Mouse (Mus musculus) CD4-positive, CD25-positive, alpha-beta regulatory T cell, adult 9 weeks (primary cell): Measurements from ENCODE around the gene Zbtb43. TPM values are rescaled to one million over a fixed set of nuclear protein-coding genes. Genes with fewer than 3 reads are reported as not detected.

Experiments used
- polyA plus RNA-seq: library from polyadenylated mRNA; unstranded; fragments of 100-300 nt; shearing (Covaris generic); gene quantifications from one replicate; pipeline ENCODE4 v1.2.1, GENCODE M21; 2017

Zbtb43 gene
- 32.9 TPM for polyA plus RNA-seq

GRCm38 (mm10) chr2:33468466-33469097 is at the start of gene Zbtb43:
Gene Zbtb43, minus strand, starts transcription at chr2:33468559.

GRCm38 (mm10) chr2:33430771-33431699 is 37.3 kb downstream of the Zbtb43 start, which contains the start of gene Zbtb34:
Gene Zbtb34, minus strand, starts transcription at chr2:33431324.

Other genes with a start within 250 kb of the Zbtb43 start
- gene Ralgps1, start 97.1 kb downstream of the Zbtb43 start, polyA plus RNA-seq, result 10.5 TPM
- 0.73 TPM for gene Zbtb34, start 37.2 kb downstream of the Zbtb43 start, polyA plus RNA-seq
- gene Lmx1b, start 172.0 kb upstream of the Zbtb43 start, polyA plus RNA-seq, result not detected